Mouse (Mus musculus) CD4-positive, CD25-positive, alpha-beta regulatory T cell, adult 2 months (primary cell): ENCODE data around the gene Ino80b.

Source experiments
- DNase-seq: peaks from one replicate; pipeline ENCODE4 v3.0.0-alpha.2; 2012; ENCODE audit warnings: low read depth, low spot score

Gene Ino80b

DNA sequence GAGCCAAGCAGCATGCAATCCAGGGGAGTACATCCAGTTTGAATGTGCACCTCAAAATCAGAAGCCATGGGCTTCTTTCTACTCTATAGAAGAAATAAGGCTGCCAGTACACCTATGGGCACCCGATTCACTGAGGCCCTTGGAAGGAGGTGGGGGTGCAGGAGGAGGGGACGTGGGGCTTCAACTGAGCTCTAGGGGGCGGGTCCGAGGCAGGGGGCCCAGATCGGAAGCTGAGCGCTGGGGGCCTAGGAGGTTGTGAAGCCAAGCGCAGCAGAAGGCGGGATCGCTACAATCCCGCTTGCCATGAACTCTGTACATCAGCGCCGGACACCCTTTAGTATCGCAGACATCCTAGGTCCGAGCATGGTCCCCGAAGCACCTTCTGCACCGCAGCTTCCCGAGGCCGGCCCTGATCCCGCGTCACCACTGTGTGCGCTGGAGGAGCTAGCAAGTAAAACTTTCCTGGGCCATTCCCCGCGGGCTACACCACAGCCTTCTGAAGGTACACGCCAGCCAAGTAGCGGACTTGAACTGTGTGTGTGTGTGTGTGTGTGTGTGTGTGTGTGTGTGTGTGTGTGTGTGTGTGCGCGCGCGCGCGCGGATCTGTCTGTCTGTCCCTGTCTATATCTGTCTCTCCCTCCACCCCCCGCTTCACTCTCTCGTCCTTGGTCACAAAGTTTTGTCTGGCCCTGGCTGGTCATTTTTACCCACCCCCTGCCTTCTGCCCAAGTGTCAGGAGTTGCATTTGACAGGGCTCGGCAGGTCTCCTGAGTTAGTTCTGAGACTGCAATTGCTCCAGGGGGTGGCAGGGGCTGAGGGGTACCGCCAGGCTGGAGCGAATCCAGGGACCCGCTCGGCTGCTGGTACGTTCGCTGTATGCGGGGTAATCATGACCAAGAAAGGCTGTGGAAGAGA, 38.9 kb downstream of the Ino80b start, which contains the start of gene Lbx2:
Lbx2 (plus strand) TSS at position 247 of the 915 bp plus-strand sequence.
- DNase-seq, result peak; percentile 38

GRCm38 (mm10) chr6:83084477-83084876, 40.8 kb downstream of the Ino80b start:
- no peak for DNase-seq

DNA sequence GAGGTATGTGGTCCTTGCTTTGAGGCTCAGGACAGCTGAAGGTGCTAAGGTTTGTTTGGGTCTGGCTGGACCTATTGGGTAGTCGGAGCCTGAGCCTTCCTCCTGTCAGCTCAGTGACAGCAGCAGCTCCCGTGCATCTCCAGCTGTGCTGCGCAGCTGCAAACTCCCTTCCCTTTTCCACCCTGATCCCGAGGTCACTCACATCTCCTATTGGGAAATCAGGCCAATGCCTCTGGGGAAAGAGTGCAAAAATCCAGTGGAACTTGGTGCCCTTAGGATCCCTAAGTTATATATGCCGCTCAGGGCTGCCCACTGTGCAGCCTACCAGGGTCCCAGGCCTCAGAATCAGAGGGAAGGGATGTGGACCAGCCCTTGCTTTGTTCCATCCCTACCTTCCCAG, 41.7 kb downstream of the Ino80b start:
- no peak for DNase-seq

DNA sequence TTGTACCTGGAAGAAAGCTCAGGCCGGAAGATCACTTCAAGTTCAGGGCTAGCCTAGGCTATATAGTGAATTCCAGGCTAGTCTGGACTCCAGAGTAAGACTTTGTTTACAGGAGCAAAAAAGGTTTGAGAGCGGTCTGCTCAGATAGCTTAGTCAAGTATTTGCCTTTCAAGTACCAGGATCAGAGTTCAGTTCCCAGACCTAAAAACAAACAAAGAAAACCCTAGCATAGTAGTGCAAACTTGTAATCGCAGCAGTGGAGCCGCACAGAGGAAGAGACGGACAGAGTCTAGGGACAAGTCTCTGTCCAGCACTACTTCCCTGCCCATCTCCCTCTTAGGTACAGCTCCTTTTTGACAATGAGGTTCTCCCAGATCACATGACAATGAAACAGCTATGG, 45.0 kb downstream of the Ino80b start:
- DNase-seq, result no peak

DNA sequence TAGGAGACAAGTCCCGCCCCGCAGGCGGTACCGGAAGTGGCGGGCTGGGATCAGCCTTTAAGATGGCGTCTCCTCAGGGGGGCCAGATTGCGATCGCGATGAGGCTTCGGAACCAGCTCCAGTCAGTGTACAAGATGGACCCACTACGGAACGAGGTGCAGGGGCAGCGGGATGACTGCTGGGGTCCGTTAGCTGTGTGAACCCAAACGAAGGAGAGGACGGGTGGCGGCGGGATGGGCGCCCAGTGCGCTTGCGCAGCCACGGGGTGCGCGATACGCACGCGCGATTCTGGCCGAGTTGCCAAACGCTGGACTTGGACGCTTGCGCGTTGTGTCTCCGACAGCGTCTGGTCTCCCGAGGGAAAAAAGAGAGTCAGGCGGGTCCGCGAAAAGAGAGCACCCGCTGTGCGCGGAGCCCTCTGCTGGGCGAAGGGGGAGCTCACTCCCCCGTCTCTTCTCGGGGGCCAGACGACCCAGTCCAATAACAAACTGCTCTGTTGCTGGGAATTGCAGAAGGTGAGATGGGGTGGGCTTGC, 46.8 kb downstream of the Ino80b start:
- DNase-seq, result peak; percentile 99

GRCm38 (mm10) chr6:83077630-83078323, 47.5 kb downstream of the Ino80b start, which contains the start of gene Pcgf1:
TSS of gene Pcgf1 (plus strand) at chr6:83077869.
- peak; percentile 50 for DNase-seq

DNA sequence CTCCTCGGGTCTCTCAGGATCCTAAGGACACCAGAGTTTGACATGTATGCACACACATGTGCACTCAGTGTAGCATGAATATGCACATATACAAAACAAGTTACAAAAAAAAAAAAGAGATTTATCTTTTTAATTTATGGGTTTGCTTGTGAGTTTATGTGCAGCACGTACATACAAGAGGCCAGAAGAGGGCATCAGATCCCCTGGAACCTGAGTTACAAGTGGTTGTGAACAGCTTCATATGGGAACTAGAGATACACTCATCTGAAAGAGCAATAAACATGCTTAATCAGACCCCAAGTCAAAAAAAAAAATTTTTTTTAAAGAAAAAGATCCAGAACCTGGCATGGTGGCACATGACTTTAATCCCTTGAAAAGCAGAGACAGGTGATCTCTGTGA, 50.3 kb downstream of the Ino80b start:
- peak; percentile 71 for DNase-seq
